Mouse (Mus musculus): ENCODE results near the gene A330070K13Rik. TPM values are rescaled to one million over a fixed set of nuclear protein-coding genes. Genes with fewer than 3 reads are reported as not detected.

A330070K13Rik gene
- polyA plus RNA-seq, 1 experiment, result not detected

- TF ChIP-seq POLR2A (IDR thresholded peaks at IDR 0.05; ENCODE audit: low read depth, low read length) (no peak), CTCF (IDR thresholded peaks at IDR 0.05; ENCODE audit: extremely low read depth, insufficient read length, insufficient replicate concordance, low read depth, low read length) (no peak)
- no peaks in the 10 kb centered on the region for H3K4me1 ChIP-seq (ENCODE audit: control insufficient read depth, insufficient read depth, insufficient read length, low read length)
- 86% methylated on average over 4 of the region's 4 CpGs for WGBS
- H3K4me3 ChIP-seq (ENCODE audit: low read depth, low read length), result no peak overlapping the region
- H3K27me3 ChIP-seq (ENCODE audit: control insufficient read depth, insufficient read depth, low read length), result no peaks in the 10 kb centered on the region
- H3K36me3 ChIP-seq (ENCODE audit: control insufficient read depth, insufficient read depth, low read length), result peaks cover 10% of the 10 kb centered on the region
- H3K27ac ChIP-seq (ENCODE audit: insufficient read depth, low read depth, low read length), result no peak overlapping the region
Measured at GRCm38 (mm10) chr5:130330801-130331200, 53.6 kb downstream of the A330070K13Rik start.

DNA sequence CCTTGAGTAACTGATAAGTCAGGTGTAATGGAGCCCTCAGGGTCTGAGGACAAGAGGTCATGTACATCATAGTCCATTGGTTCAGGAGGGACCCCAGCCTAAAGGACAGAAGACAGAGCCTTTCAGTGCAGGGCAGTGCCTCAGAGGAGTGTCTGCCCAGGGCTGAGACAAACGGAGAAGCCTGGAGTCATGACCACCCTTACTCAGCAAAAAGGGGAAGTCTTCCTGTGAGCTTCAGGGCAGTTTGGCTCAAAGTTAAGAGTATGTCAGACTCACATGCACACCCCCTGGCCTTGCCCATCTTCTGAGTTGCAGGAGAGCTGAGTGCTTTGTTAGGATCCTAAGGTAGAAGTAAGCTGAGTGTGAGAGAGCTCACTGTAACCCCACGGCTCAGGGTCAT lies 54.5 kb downstream of the A330070K13Rik start:
- no peaks in the 10 kb centered on the region for H3K4me1 ChIP-seq (ENCODE audit: control insufficient read depth, insufficient read depth, insufficient read length, low read length)
- peaks cover 11% of the 10 kb centered on the region for H3K36me3 ChIP-seq (ENCODE audit: control insufficient read depth, insufficient read depth, low read length)
- no peak overlapping the region for H3K4me3 ChIP-seq (ENCODE audit: low read depth, low read length)
- no peak overlapping the region for H3K27ac ChIP-seq (ENCODE audit: insufficient read depth, low read depth, low read length)
- H3K27me3 ChIP-seq (ENCODE audit: control insufficient read depth, insufficient read depth, low read length), result no peaks in the 10 kb centered on the region
- TF ChIP-seq CTCF (IDR thresholded peaks at IDR 0.05; ENCODE audit: extremely low read depth, insufficient read length, insufficient replicate concordance, low read depth, low read length) (no peak), POLR2A (IDR thresholded peaks at IDR 0.05; ENCODE audit: low read depth, low read length) (no peak)
- 90% methylated on average over 2 of the region's 2 CpGs for WGBS

Other genes with a start within 250 kb of the A330070K13Rik start
- 1.3 TPM in 2 replicates for gene Kctd7, start 239.8 kb downstream of the A330070K13Rik start, polyA plus RNA-seq (2012; rRNA removed)
- 7.6 and 11.5 TPM in 2 replicates for gene Rabgef1, start 212.8 kb downstream of the A330070K13Rik start, polyA plus RNA-seq (2012; rRNA removed)
- gene Tmem248, start 167.6 kb downstream of the A330070K13Rik start, polyA plus RNA-seq (2012; rRNA removed), result 18.7 and 23.6 TPM in 2 replicates
- gene Sbds, start 129.1 kb downstream of the A330070K13Rik start, polyA plus RNA-seq (2012; rRNA removed), result 13.0 and 24.2 TPM in 2 replicates
- gene Tyw1, start 129.0 kb downstream of the A330070K13Rik start, polyA plus RNA-seq (2012; rRNA removed), result 5.7 and 5.8 TPM in 2 replicates
- gene Caln1, start 15.2 kb downstream of the A330070K13Rik start, polyA plus RNA-seq (2012; rRNA removed), result not detected in 2 replicates